Mouse (Mus musculus) embryonic facial prominence, embryonic 15.5 days (tissue): ENCODE measurements around the gene Sprr4. TPM values are rescaled to one million over a fixed set of nuclear protein-coding genes. Genes with fewer than 3 reads are reported as not detected.

ENCODE experiments used
- ATAC-seq: fragments of 200-750 bp; cut with Nextera tagmentation; 2 replicates; pipeline ENCODE4 v1.8.0; 2017; ENCODE audit warnings: low read depth, moderate TSS enrichment; ENCODE audit not compliant: insufficient number of reproducible peaks, low FRiP score, low TSS enrichment
- H3K27ac ChIP-seq: fragments of 300-500 bp; sonication (generic); replicated peaks from 2 replicates; pipeline ENCODE4 v1.5.1; 2015; ENCODE audit warnings: mild to moderate bottlenecking, inconsistent platforms
- H3K27me3 ChIP-seq: fragments of 300-500 bp; sonication (generic); 2 replicates; pipeline ENCODE4 v1.6.1; 2015; ENCODE audit warnings: inconsistent platforms
- H3K36me3 ChIP-seq: fragments of 300-500 bp; sonication (generic); 2 replicates; pipeline ENCODE4 v1.6.1; 2015; ENCODE audit warnings: mild to moderate bottlenecking, inconsistent platforms
- H3K4me1 ChIP-seq: fragments of 300-500 bp; sonication (generic); 2 replicates; pipeline ENCODE4 v1.6.1; 2015; ENCODE audit warnings: inconsistent platforms
- H3K4me2 ChIP-seq: fragments of 300-500 bp; sonication (generic); replicated peaks from 2 replicates; pipeline ENCODE4 v1.6.1; 2015; ENCODE audit warnings: mild to moderate bottlenecking, inconsistent platforms
- H3K4me3 ChIP-seq: fragments of 300-500 bp; sonication (generic); replicated peaks from 2 replicates; pipeline ENCODE4 v1.5.1; 2015; ENCODE audit warnings: mild to moderate bottlenecking, inconsistent platforms
- H3K9ac ChIP-seq: fragments of 300-500 bp; sonication (generic); 2 replicates; pipeline ENCODE4 v1.6.1; 2015; ENCODE audit warnings: inconsistent platforms
- H3K9me3 ChIP-seq: fragments of 300-500 bp; sonication (generic); replicated peaks from 2 replicates; pipeline ENCODE4 v1.6.1; 2016; ENCODE audit warnings: inconsistent platforms
- WGBS: fragments of 180-500 bp; shearing (Covaris S2); methylation state at CpG from one replicate; pipeline ENCODE4 v1.1.7; 2015; 5-methylcytosine and 5-hydroxymethylcytosine counted together
- polyA plus RNA-seq: library from polyadenylated mRNA; unstranded; fragments of >200 nt; fragmentation: Nextera tagmentation; extraction: Ambion mirVana; gene quantifications from 2 replicates; pipeline ENCODE4 v1.2.1, GENCODE M21; 2015

Gene Sprr4
- polyA plus RNA-seq, 1 experiment from 2014 or later = 6.7 TPM

GRCm38 (mm10) chr3:92466576-92466975, 33.7 kb downstream of the Sprr4 start:
- Histone ChIP-seq H3K9ac (no peak overlapping the region), H3K27ac (no peak overlapping the region), H3K9me3 (no peaks in the 10 kb centered on the region), H3K36me3 (no peaks in the 10 kb centered on the region), H3K4me2 (no peak overlapping the region), H3K4me1 (no peaks in the 10 kb centered on the region), H3K4me3 (no peak overlapping the region), H3K27me3 (no peaks in the 10 kb centered on the region)
- no peak for ATAC-seq
- 70% methylated on average over 1 of the region's 1 CpGs for WGBS

GRCm38 (mm10) chr3:92458620-92459019, 41.7 kb downstream of the Sprr4 start, which contains the start of gene Sprr3:
Gene Sprr3 (minus strand): TSS chr3:92458720.
- no peaks in the 10 kb centered on the region for H3K9me3 ChIP-seq
- H3K36me3 ChIP-seq = no peaks in the 10 kb centered on the region
- 66% methylated on average over 2 of the region's 2 CpGs for WGBS
- H3K27ac ChIP-seq = no peak within 1 kb of the TSS
- no peak within 1 kb of the TSS for H3K4me3 ChIP-seq
- no peak for ATAC-seq
- no peaks in the 10 kb centered on the region for H3K4me1 ChIP-seq
- no peak within 1 kb of the TSS for H3K4me2 ChIP-seq
- no peak within 1 kb of the TSS for H3K9ac ChIP-seq
- no peaks in the 10 kb centered on the region for H3K27me3 ChIP-seq

- H3K27me3 ChIP-seq = no peaks in the 10 kb centered on the region
- 80% methylated on average over 5 of the region's 5 CpGs for WGBS
Observed at GRCm38 (mm10) chr3:92455151-92455550, 45.1 kb downstream of the Sprr4 start.

More at GRCm38 (mm10) chr3:92455151-92455550, 45.1 kb downstream of the Sprr4 start:
- no peak overlapping the region for H3K27ac ChIP-seq
- no peak overlapping the region for H3K4me2 ChIP-seq
- no peaks in the 10 kb centered on the region for H3K9me3 ChIP-seq
- no peak for ATAC-seq
- H3K9ac ChIP-seq = no peak overlapping the region
- H3K4me3 ChIP-seq = no peak overlapping the region
- H3K4me1 ChIP-seq = no peaks in the 10 kb centered on the region
- no peaks in the 10 kb centered on the region for H3K36me3 ChIP-seq

Other genes starting within 250 kb of the Sprr4 start
- gene Sprr2a3, start 215.1 kb downstream of the Sprr4 start, polyA plus RNA-seq = 0.39 TPM in 1 of 2 replicates, not detected in the other
- 0.29 TPM in 1 of 2 replicates, not detected in the other for gene Sprr2b, start 183.9 kb downstream of the Sprr4 start, polyA plus RNA-seq
- gene Sprr2d, start 161.4 kb downstream of the Sprr4 start, polyA plus RNA-seq = not detected in 2 replicates
- not detected in 2 replicates for gene Sprr2e, start 148.3 kb downstream of the Sprr4 start, polyA plus RNA-seq
- not detected in 2 replicates for gene Sprr2f, start 135.3 kb downstream of the Sprr4 start, polyA plus RNA-seq
- gene Sprr2h, start 114.8 kb downstream of the Sprr4 start, polyA plus RNA-seq = 1.5 and 4.6 TPM in 2 replicates
- 0.29 TPM in 1 of 2 replicates, not detected in the other for gene Sprr2i, start 92.5 kb downstream of the Sprr4 start, polyA plus RNA-seq
- gene Sprr2j-ps, start 82.4 kb downstream of the Sprr4 start, polyA plus RNA-seq = 0.26 TPM in 1 of 2 replicates, not detected in the other
- gene Gm9774, start 71.1 kb downstream of the Sprr4 start, polyA plus RNA-seq = 8.5 and 21.1 TPM in 2 replicates
- 1.2 TPM in 2 replicates for gene Sprr2k, start 67.9 kb downstream of the Sprr4 start, polyA plus RNA-seq
- gene Sprr1b, start 61.7 kb downstream of the Sprr4 start, polyA plus RNA-seq = 50.3 and 55.6 TPM in 2 replicates
- 27.2 and 28.3 TPM in 2 replicates for gene Sprr3, start 41.8 kb downstream of the Sprr4 start, polyA plus RNA-seq
- 303 and 332 TPM in 2 replicates for gene Sprr1a, start 14.6 kb downstream of the Sprr4 start, polyA plus RNA-seq
- 5.0 and 5.6 TPM in 2 replicates for gene 2310046K23Rik, start 34.0 kb upstream of the Sprr4 start, polyA plus RNA-seq
- 11.6 and 13.2 TPM in 2 replicates for gene Ivl, start 73.2 kb upstream of the Sprr4 start, polyA plus RNA-seq
- not detected in 2 replicates for gene Smcp, start 88.5 kb upstream of the Sprr4 start, polyA plus RNA-seq
- 0.89 and 1.1 TPM in 2 replicates for gene 2210017I01Rik, start 107.0 kb upstream of the Sprr4 start, polyA plus RNA-seq
- 7.3 TPM in 2 replicates for gene Lce6a, start 121.2 kb upstream of the Sprr4 start, polyA plus RNA-seq
- gene Lce1a1, start 147.8 kb upstream of the Sprr4 start, polyA plus RNA-seq = 6.2 and 8.1 TPM in 2 replicates
- gene Lce1b, start 156.4 kb upstream of the Sprr4 start, polyA plus RNA-seq = 2.0 and 2.4 TPM in 2 replicates
- 8.7 and 11.9 TPM in 2 replicates for gene Lce1a2, start 169.8 kb upstream of the Sprr4 start, polyA plus RNA-seq
- 4.5 and 8.4 TPM in 2 replicates for gene Lce1c, start 178.8 kb upstream of the Sprr4 start, polyA plus RNA-seq
- gene Lce1d, start 186.7 kb upstream of the Sprr4 start, polyA plus RNA-seq = 2.1 and 3.6 TPM in 2 replicates
- 1.0 and 2.4 TPM in 2 replicates for gene Lce1e, start 208.6 kb upstream of the Sprr4 start, polyA plus RNA-seq
- 1.5 and 3.7 TPM in 2 replicates for gene Lce1f, start 219.9 kb upstream of the Sprr4 start, polyA plus RNA-seq
- not detected in 2 replicates for gene Gm38119, start 238.6 kb upstream of the Sprr4 start, polyA plus RNA-seq